Mouse (Mus musculus): ENCODE results near the gene Numb. TPM values are rescaled to one million over a fixed set of nuclear protein-coding genes. Genes with fewer than 3 reads are reported as not detected.

Numb gene
- polyA plus RNA-seq, 1 experiment = 15.1 TPM

- H3K4me1 ChIP-seq (ENCODE audit: control insufficient read depth, insufficient read depth, low read length) = no peaks in the 10 kb centered on the region
- WGBS = 85% methylated on average over 10 of the region's 10 CpGs
- H3K4me3 ChIP-seq (replicated peaks; ENCODE audit: control insufficient read depth, low read depth, low read length) = no peak overlapping the region
- TF ChIP-seq POLR2A (IDR thresholded peaks at IDR 0.05; ENCODE audit: borderline replicate concordance, control insufficient read depth, low read depth, low read length) = no peak
- TF ChIP-seq CTCF (IDR thresholded peaks at IDR 0.05; ENCODE audit: control insufficient read depth, insufficient read depth, low read length) = no peak
- no peak overlapping the region for H3K27ac ChIP-seq (ENCODE audit: control insufficient read depth, insufficient read depth, low read depth, low read length, poor library complexity)
These were observed 139.1 kb downstream of the Numb start for GRCm38 (mm10) chr12:83782669-83783068.

- TF ChIP-seq POLR2A (IDR thresholded peaks at IDR 0.05; ENCODE audit: borderline replicate concordance, control insufficient read depth, low read depth, low read length) (no peak), CTCF (IDR thresholded peaks at IDR 0.05; ENCODE audit: control insufficient read depth, insufficient read depth, low read length) (no peak)
- Histone ChIP-seq H3K4me3 (replicated peaks; ENCODE audit: control insufficient read depth, low read depth, low read length) (no peak overlapping the region), H3K27ac (ENCODE audit: control insufficient read depth, insufficient read depth, low read depth, low read length, poor library complexity) (no peak overlapping the region), H3K4me1 (ENCODE audit: control insufficient read depth, insufficient read depth, low read length) (no peaks in the 10 kb centered on the region)
- 78% methylated on average over 23 of the region's 23 CpGs for WGBS
These were observed 140.0 kb downstream of the Numb start for GRCm38 (mm10) chr12:83781640-83782278.

- Histone ChIP-seq H3K4me3 (replicated peaks; ENCODE audit: control insufficient read depth, low read depth, low read length) (no peak overlapping the region), H3K4me1 (ENCODE audit: control insufficient read depth, insufficient read depth, low read length) (no peaks in the 10 kb centered on the region), H3K27ac (ENCODE audit: control insufficient read depth, insufficient read depth, low read depth, low read length, poor library complexity) (no peak overlapping the region)
- TF ChIP-seq POLR2A (IDR thresholded peaks at IDR 0.05; ENCODE audit: borderline replicate concordance, control insufficient read depth, low read depth, low read length) = no peak
- TF ChIP-seq CTCF (IDR thresholded peaks at IDR 0.05; ENCODE audit: control insufficient read depth, insufficient read depth, low read length) = no peak
- WGBS = 88% methylated on average over 7 of the region's 7 CpGs
These were observed 140.5 kb downstream of the Numb start for GRCm38 (mm10) chr12:83781204-83781603.

GRCm38 (mm10) chr12:83780181-83780580, 141.6 kb downstream of the Numb start:
- 88% methylated on average over 3 of the region's 3 CpGs for WGBS
- no peak for TF ChIP-seq CTCF (IDR thresholded peaks at IDR 0.05; ENCODE audit: control insufficient read depth, insufficient read depth, low read length)
- TF ChIP-seq POLR2A (IDR thresholded peaks at IDR 0.05; ENCODE audit: borderline replicate concordance, control insufficient read depth, low read depth, low read length) = no peak
- H3K4me3 ChIP-seq (replicated peaks; ENCODE audit: control insufficient read depth, low read depth, low read length) = no peak overlapping the region
- H3K27ac ChIP-seq (ENCODE audit: control insufficient read depth, insufficient read depth, low read depth, low read length, poor library complexity) = no peak overlapping the region
- no peaks in the 10 kb centered on the region for H3K4me1 ChIP-seq (ENCODE audit: control insufficient read depth, insufficient read depth, low read length)

DNA sequence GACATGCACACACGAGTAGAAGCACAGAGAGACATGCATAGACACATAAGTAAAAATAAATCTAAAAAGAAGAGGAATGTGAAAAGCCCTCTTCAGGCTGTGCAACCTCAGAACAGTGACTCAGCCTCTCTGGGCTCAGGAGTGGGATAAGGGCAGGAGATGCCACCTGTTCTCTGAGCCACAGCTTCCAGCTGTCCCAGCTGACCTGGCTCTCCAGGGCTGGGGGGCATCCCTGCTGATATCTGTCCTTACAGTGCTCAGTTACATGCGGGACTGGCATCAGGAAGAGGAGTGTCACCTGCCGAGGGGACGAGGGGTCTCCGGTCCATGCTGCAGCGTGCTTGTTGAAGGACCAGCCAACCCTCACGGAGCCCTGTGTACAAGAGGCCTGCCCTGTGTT, 145.0 kb downstream of the Numb start:
- WGBS = 88% methylated on average over 7 of the region's 7 CpGs
- H3K4me3 ChIP-seq (replicated peaks; ENCODE audit: control insufficient read depth, low read depth, low read length) = no peak overlapping the region

GRCm38 (mm10) chr12:83775621-83776020, 146.1 kb downstream of the Numb start:
- Histone ChIP-seq H3K4me3 (replicated peaks; ENCODE audit: control insufficient read depth, low read depth, low read length) (no peak overlapping the region), H3K27ac (ENCODE audit: control insufficient read depth, insufficient read depth, low read depth, low read length, poor library complexity) (no peak overlapping the region), H3K4me1 (ENCODE audit: control insufficient read depth, insufficient read depth, low read length) (no peaks in the 10 kb centered on the region)
- TF ChIP-seq POLR2A (IDR thresholded peaks at IDR 0.05; ENCODE audit: borderline replicate concordance, control insufficient read depth, low read depth, low read length) (no peak), CTCF (IDR thresholded peaks at IDR 0.05; ENCODE audit: control insufficient read depth, insufficient read depth, low read length) (no peak)
- WGBS = 79% methylated on average over 12 of the region's 12 CpGs

More for the DNA sequence above, 145.0 kb downstream of the Numb start:
- no peaks in the 10 kb centered on the region for H3K4me1 ChIP-seq (ENCODE audit: control insufficient read depth, insufficient read depth, low read length)
- no peak overlapping the region for H3K27ac ChIP-seq (ENCODE audit: control insufficient read depth, insufficient read depth, low read depth, low read length, poor library complexity)
- TF ChIP-seq CTCF (IDR thresholded peaks at IDR 0.05; ENCODE audit: control insufficient read depth, insufficient read depth, low read length) = no peak
- TF ChIP-seq POLR2A (IDR thresholded peaks at IDR 0.05; ENCODE audit: borderline replicate concordance, control insufficient read depth, low read depth, low read length) = no peak

GRCm38 (mm10) chr12:83770418-83771256, 151.1 kb downstream of the Numb start:
- no peak overlapping the region for H3K27ac ChIP-seq (ENCODE audit: control insufficient read depth, insufficient read depth, low read depth, low read length, poor library complexity)
- H3K4me1 ChIP-seq (ENCODE audit: control insufficient read depth, insufficient read depth, low read length) = no peaks in the 10 kb centered on the region
- WGBS = 10% methylated on average over 25 of the region's 25 CpGs
- no peak overlapping the region for H3K4me3 ChIP-seq (replicated peaks; ENCODE audit: control insufficient read depth, low read depth, low read length)
- TF ChIP-seq CTCF (IDR thresholded peaks at IDR 0.05; ENCODE audit: control insufficient read depth, insufficient read depth, low read length) = peak; percentile 60
- no peak for TF ChIP-seq POLR2A (IDR thresholded peaks at IDR 0.05; ENCODE audit: borderline replicate concordance, control insufficient read depth, low read depth, low read length)

DNA sequence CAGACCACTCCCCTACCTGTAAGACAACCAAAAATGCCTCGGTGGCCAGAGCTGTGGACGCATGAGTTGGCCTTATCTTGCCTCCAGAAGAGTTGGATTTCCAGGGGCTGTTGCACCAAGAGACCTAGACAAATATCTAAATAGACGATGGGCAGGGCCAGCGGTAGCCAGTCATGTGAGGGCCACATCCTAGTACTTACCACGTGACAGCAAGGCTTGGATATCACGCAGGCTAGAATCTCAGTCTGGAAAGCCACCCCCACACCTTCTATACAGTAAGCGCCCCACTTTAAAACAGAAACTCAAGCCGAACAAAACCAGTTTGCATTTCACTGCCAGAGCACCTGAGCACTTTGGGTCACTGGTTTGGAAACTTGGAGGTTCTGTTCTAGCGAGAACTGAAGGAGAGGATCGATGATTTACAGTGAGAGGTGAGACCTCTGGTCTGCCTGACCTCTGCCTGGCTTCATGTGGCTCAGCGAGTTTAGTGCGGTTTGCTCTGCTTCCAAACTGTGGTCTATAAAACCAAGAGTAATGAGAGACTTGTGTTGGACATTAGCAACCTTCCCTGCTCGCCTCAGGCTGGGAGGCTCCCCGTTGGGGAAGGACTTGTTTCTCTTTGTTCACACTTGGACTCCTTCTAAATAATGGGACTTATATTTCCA, 153.4 kb downstream of the Numb start:
- Histone ChIP-seq H3K4me3 (replicated peaks; ENCODE audit: control insufficient read depth, low read depth, low read length) (no peak overlapping the region), H3K4me1 (ENCODE audit: control insufficient read depth, insufficient read depth, low read length) (no peaks in the 10 kb centered on the region), H3K27ac (ENCODE audit: control insufficient read depth, insufficient read depth, low read depth, low read length, poor library complexity) (no peak overlapping the region)
- WGBS = 78% methylated on average over 14 of the region's 14 CpGs
- TF ChIP-seq CTCF (IDR thresholded peaks at IDR 0.05; ENCODE audit: control insufficient read depth, insufficient read depth, low read length) = no peak

Data from bone marrow, adult 2 months (tissue).